Mouse (Mus musculus): ENCODE measurements around the gene Rbfox3. TPM values are rescaled to one million over a fixed set of nuclear protein-coding genes. Genes with fewer than 3 reads are reported as not detected.
"Not testable (repeated sequence)": the region's sequence is repeated elsewhere in the genome, so short reads cannot be mapped to it uniquely, and the experiment has no call there.

Rbfox3 gene
- polyA plus RNA-seq, 2 experiments: 0.08 to 0.17 TPM

- H3K4me3 ChIP-seq (ENCODE audit: insufficient read depth in 1 of 2, low read depth in 2 of 2, low read length in 2 of 2): no peak overlapping the region
- ATAC-seq (ENCODE audit: insufficient read depth) (no peak), DNase-seq (ENCODE audit: low read depth in 3 of 3, low spot score in 3 of 3) (no peak)
- no peak for TF ChIP-seq EP300 (IDR thresholded peaks at IDR 0.05; ENCODE audit: low read depth)
- no peak for TF ChIP-seq CTCF (IDR thresholded peaks at IDR 0.05; ENCODE audit: low read depth)
- H3K27me3 ChIP-seq (ENCODE audit: control insufficient read depth, insufficient read depth, low read length): no peaks in the 10 kb centered on the region
- H3K27ac ChIP-seq: no peak overlapping the region
- no peak overlapping the region for H3K4me2 ChIP-seq (ENCODE audit: low read depth)
- WGBS (ENCODE audit: insufficient replicate concordance): 50% methylated on average over 5 of the region's 5 CpGs
- H3K9me3 ChIP-seq (ENCODE audit: control insufficient read depth, low read length): no peaks in the 10 kb centered on the region
- H3K36me3 ChIP-seq (replicated peaks; ENCODE audit: control insufficient read depth, insufficient read depth, low read depth): no peaks in the 10 kb centered on the region
- H3K4me1 ChIP-seq (replicated peaks; ENCODE audit: control insufficient read depth in 2 of 2, insufficient read depth in 2 of 2, low read length in 1 of 2): no peaks in the 10 kb centered on the region
- no peak overlapping the region for H3K9ac ChIP-seq (replicated peaks)
Observed at GRCm38 (mm10) chr11:118782677-118783076, 128.7 kb downstream of the Rbfox3 start.

- no peak overlapping the region for H3K9ac ChIP-seq (replicated peaks)
- H3K4me3 ChIP-seq (ENCODE audit: insufficient read depth in 1 of 2, low read depth in 2 of 2, low read length in 2 of 2): no peak overlapping the region
- H3K4me1 ChIP-seq (replicated peaks; ENCODE audit: control insufficient read depth in 2 of 2, insufficient read depth in 2 of 2, low read length in 1 of 2): no peaks in the 10 kb centered on the region
- H3K27me3 ChIP-seq (ENCODE audit: control insufficient read depth, insufficient read depth, low read length): no peaks in the 10 kb centered on the region
- DNase-seq (ENCODE audit: low read depth in 3 of 3, low spot score in 3 of 3): peak in 1 of 3 experiments; percentile 4
- ATAC-seq (ENCODE audit: insufficient read depth): no peak
- no peaks in the 10 kb centered on the region for H3K9me3 ChIP-seq (ENCODE audit: control insufficient read depth, low read length)
- no peak overlapping the region for H3K27ac ChIP-seq
- 6% methylated on average over 3 of the region's 3 CpGs for WGBS (ENCODE audit: insufficient replicate concordance)
- no peaks in the 10 kb centered on the region for H3K36me3 ChIP-seq (replicated peaks; ENCODE audit: control insufficient read depth, insufficient read depth, low read depth)
- H3K4me2 ChIP-seq (ENCODE audit: low read depth): no peak overlapping the region
- TF ChIP-seq CTCF (IDR thresholded peaks at IDR 0.05; ENCODE audit: low read depth) (peak; percentile 80), EP300 (IDR thresholded peaks at IDR 0.05; ENCODE audit: low read depth) (no peak)
Observed at GRCm38 (mm10) chr11:118775753-118776152, 135.6 kb downstream of the Rbfox3 start.

DNA sequence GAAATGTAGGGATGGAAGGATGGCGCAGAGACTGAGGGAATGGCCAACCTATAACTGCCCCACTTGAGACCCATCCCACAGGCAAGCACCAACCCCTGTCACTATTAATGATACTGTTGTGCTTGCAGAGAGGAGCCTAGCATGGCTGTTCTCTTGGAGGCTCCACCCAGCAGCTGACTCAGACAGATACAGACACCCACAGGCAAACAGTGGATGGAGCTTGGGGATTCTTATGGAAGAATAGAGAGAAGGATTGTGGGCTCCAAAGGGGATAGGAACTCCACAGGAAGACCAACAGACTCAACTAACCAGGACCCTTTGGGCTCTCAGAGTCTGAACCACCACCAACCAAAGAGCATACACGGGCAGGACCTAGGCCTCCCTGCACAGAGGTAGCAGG lies 136.6 kb downstream of the Rbfox3 start:
- not testable (repeated sequence) for H3K4me1 ChIP-seq (replicated peaks; ENCODE audit: control insufficient read depth in 2 of 2, insufficient read depth in 2 of 2, low read length in 1 of 2); H3K9me3 ChIP-seq (ENCODE audit: control insufficient read depth, low read length); H3K9ac ChIP-seq (replicated peaks); H3K27ac ChIP-seq; DNase-seq (ENCODE audit: low read depth in 3 of 3, low spot score in 3 of 3); H3K4me3 ChIP-seq (ENCODE audit: insufficient read depth in 1 of 2, low read depth in 2 of 2, low read length in 2 of 2); H3K27me3 ChIP-seq (ENCODE audit: control insufficient read depth, insufficient read depth, low read length); ATAC-seq (ENCODE audit: insufficient read depth); H3K4me2 ChIP-seq (ENCODE audit: low read depth); H3K36me3 ChIP-seq (replicated peaks; ENCODE audit: control insufficient read depth, insufficient read depth, low read depth)
- 51% methylated on average over 2 of the region's 2 CpGs for WGBS (ENCODE audit: insufficient replicate concordance)

- TF ChIP-seq CTCF (IDR thresholded peaks at IDR 0.05; ENCODE audit: low read depth): no peak
- TF ChIP-seq EP300 (IDR thresholded peaks at IDR 0.05; ENCODE audit: low read depth): no peak
- Histone ChIP-seq H3K27me3 (ENCODE audit: control insufficient read depth, insufficient read depth, low read length) (no peaks in the 10 kb centered on the region), H3K4me2 (ENCODE audit: low read depth) (no peak overlapping the region), H3K9ac (replicated peaks) (no peak overlapping the region), H3K4me3 (ENCODE audit: insufficient read depth in 1 of 2, low read depth in 2 of 2, low read length in 2 of 2) (no peak overlapping the region), H3K36me3 (replicated peaks; ENCODE audit: control insufficient read depth, insufficient read depth, low read depth) (no peaks in the 10 kb centered on the region), H3K27ac (no peak overlapping the region), H3K9me3 (ENCODE audit: control insufficient read depth, low read length) (no peaks in the 10 kb centered on the region), H3K4me1 (replicated peaks; ENCODE audit: control insufficient read depth in 2 of 2, insufficient read depth in 2 of 2, low read length in 1 of 2) (no peaks in the 10 kb centered on the region)
- 43% methylated on average over 12 of the region's 12 CpGs for WGBS (ENCODE audit: insufficient replicate concordance)
- no peak for DNase-seq (ENCODE audit: low read depth in 3 of 3, low spot score in 3 of 3)
- no peak for ATAC-seq (ENCODE audit: insufficient read depth)
Observed at GRCm38 (mm10) chr11:118773076-118773583, 138.3 kb downstream of the Rbfox3 start.

DNA sequence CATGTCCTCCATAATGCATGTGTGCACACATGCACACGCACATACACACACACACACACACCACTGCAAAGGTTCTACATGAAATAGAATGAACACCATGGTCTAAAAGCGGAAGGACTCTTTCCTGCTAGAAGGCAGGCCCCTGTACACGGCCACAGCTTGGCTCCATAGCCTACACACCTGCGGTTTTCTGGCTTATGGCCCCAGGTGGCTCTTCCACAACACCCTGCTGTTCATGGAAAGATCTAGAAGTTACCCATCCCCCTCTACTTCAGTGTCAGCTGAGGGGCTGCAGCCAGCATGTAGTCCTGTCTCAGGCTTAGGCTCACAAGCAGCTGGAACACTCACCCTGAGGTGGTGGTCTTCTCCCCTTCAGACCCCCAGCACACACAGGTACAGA lies 140.0 kb downstream of the Rbfox3 start:
- Histone ChIP-seq H3K4me3 (ENCODE audit: insufficient read depth in 1 of 2, low read depth in 2 of 2, low read length in 2 of 2) (no peak overlapping the region), H3K4me2 (ENCODE audit: low read depth) (no peak overlapping the region), H3K36me3 (replicated peaks; ENCODE audit: control insufficient read depth, insufficient read depth, low read depth) (no peaks in the 10 kb centered on the region), H3K27me3 (ENCODE audit: control insufficient read depth, insufficient read depth, low read length) (no peaks in the 10 kb centered on the region), H3K9me3 (ENCODE audit: control insufficient read depth, low read length) (no peaks in the 10 kb centered on the region), H3K9ac (replicated peaks) (no peak overlapping the region), H3K27ac (no peak overlapping the region), H3K4me1 (replicated peaks; ENCODE audit: control insufficient read depth in 2 of 2, insufficient read depth in 2 of 2, low read length in 1 of 2) (no peaks in the 10 kb centered on the region)
- TF ChIP-seq CTCF (IDR thresholded peaks at IDR 0.05; ENCODE audit: low read depth) (no peak), EP300 (IDR thresholded peaks at IDR 0.05; ENCODE audit: low read depth) (no peak)
- WGBS (ENCODE audit: insufficient replicate concordance): 52% methylated on average over 4 of the region's 4 CpGs
- DNase-seq (ENCODE audit: low read depth in 3 of 3, low spot score in 3 of 3) (no peak), ATAC-seq (ENCODE audit: insufficient read depth) (no peak)

Measured in liver, embryonic 14.5 days (tissue).